Mouse (Mus musculus): ENCODE data around the gene Skor1. TPM values are rescaled to one million over a fixed set of nuclear protein-coding genes. Genes with fewer than 3 reads are reported as not detected.

Skor1 gene
- polyA plus RNA-seq, 1 experiment from 2014 or later = not detected

- Histone ChIP-seq H3K36me3 (ENCODE audit: control insufficient read depth, insufficient read depth) (no peaks in the 10 kb centered on the region), H3K4me2 (ENCODE audit: low read depth, low read length) (peak overlapping the region; percentile 57), H3K27me3 (ENCODE audit: control insufficient read depth, insufficient read depth, low read depth, low read length) (0 out of 2 replicates have a peak, but pooled peaks cover 6% of the 10 kb centered on the region), H3K4me3 (ENCODE audit: low read depth, low read length) (peak overlapping the region; percentile 57), H3K4me1 (ENCODE audit: control insufficient read depth, low read depth, low read length) (no peaks in the 10 kb centered on the region; the same call in 1 of the 2 replicates), H3K9me3 (replicated peaks; ENCODE audit: control insufficient read depth, low read length) (no peaks in the 10 kb centered on the region; the same call in 1 of the 2 replicates), H3K9ac (ENCODE audit: low read depth, low read length) (peak overlapping the region; percentile 31; the same call in 1 of the 2 replicates), H3K27ac (ENCODE audit: low read length) (peak overlapping the region; percentile 76)
- ATAC-seq (ENCODE audit: low read depth) = peak; percentile 88
- 2% methylated on average over 34 of the region's 34 CpGs for WGBS (ENCODE audit: insufficient replicate concordance)
These were observed 39.6 kb downstream of the Skor1 start for GRCm38 (mm10) chr9:63109020-63109781.

- H3K4me3 ChIP-seq (ENCODE audit: low read depth, low read length) = peak overlapping the region; percentile 57
- H3K27me3 ChIP-seq (ENCODE audit: control insufficient read depth, insufficient read depth, low read depth, low read length) = 0 out of 2 replicates have a peak, but pooled peaks cover 6% of the 10 kb centered on the region
- no peak; the same call in 1 of the 2 replicates for ATAC-seq (ENCODE audit: low read depth)
- H3K27ac ChIP-seq (ENCODE audit: low read length) = peak overlapping the region; percentile 76
- WGBS (ENCODE audit: insufficient replicate concordance) = 43% methylated on average over 4 of the region's 4 CpGs
- peak overlapping the region; percentile 2; the same call in 1 of the 2 replicates for H3K9ac ChIP-seq (ENCODE audit: low read depth, low read length)
- H3K4me1 ChIP-seq (ENCODE audit: control insufficient read depth, low read depth, low read length) = no peaks in the 10 kb centered on the region; the same call in 1 of the 2 replicates
- no peaks in the 10 kb centered on the region for H3K36me3 ChIP-seq (ENCODE audit: control insufficient read depth, insufficient read depth)
- peak overlapping the region; percentile 57 for H3K4me2 ChIP-seq (ENCODE audit: low read depth, low read length)
- no peaks in the 10 kb centered on the region; the same call in 1 of the 2 replicates for H3K9me3 ChIP-seq (replicated peaks; ENCODE audit: control insufficient read depth, low read length)
These were observed 40.2 kb downstream of the Skor1 start for GRCm38 (mm10) chr9:63108580-63108979.

GRCm38 (mm10) chr9:63100660-63101059, 48.1 kb downstream of the Skor1 start:
- H3K4me3 ChIP-seq (ENCODE audit: low read depth, low read length) = no peak overlapping the region
- no peaks in the 10 kb centered on the region for H3K9me3 ChIP-seq (replicated peaks; ENCODE audit: control insufficient read depth, low read length)
- no peak overlapping the region for H3K4me2 ChIP-seq (ENCODE audit: low read depth, low read length)
- no peaks in the 10 kb centered on the region for H3K27me3 ChIP-seq (ENCODE audit: control insufficient read depth, insufficient read depth, low read depth, low read length)
- WGBS (ENCODE audit: insufficient replicate concordance) = 61% methylated on average over 5 of the region's 5 CpGs
- no peak overlapping the region for H3K9ac ChIP-seq (ENCODE audit: low read depth, low read length)
- H3K36me3 ChIP-seq (ENCODE audit: control insufficient read depth, insufficient read depth) = no peaks in the 10 kb centered on the region
- H3K4me1 ChIP-seq (ENCODE audit: control insufficient read depth, low read depth, low read length) = no peaks in the 10 kb centered on the region
- no peak for ATAC-seq (ENCODE audit: low read depth)
- H3K27ac ChIP-seq (ENCODE audit: low read length) = no peak overlapping the region

GRCm38 (mm10) chr9:63099876-63100275, 48.9 kb downstream of the Skor1 start:
- Histone ChIP-seq H3K27ac (ENCODE audit: low read length) (no peak overlapping the region), H3K9me3 (replicated peaks; ENCODE audit: control insufficient read depth, low read length) (no peaks in the 10 kb centered on the region), H3K27me3 (ENCODE audit: control insufficient read depth, insufficient read depth, low read depth, low read length) (no peaks in the 10 kb centered on the region), H3K4me3 (ENCODE audit: low read depth, low read length) (no peak overlapping the region), H3K4me1 (ENCODE audit: control insufficient read depth, low read depth, low read length) (no peaks in the 10 kb centered on the region), H3K36me3 (ENCODE audit: control insufficient read depth, insufficient read depth) (no peaks in the 10 kb centered on the region), H3K9ac (ENCODE audit: low read depth, low read length) (no peak overlapping the region), H3K4me2 (ENCODE audit: low read depth, low read length) (no peak overlapping the region)
- no peak for ATAC-seq (ENCODE audit: low read depth)

GRCm38 (mm10) chr9:63099344-63099743, 49.4 kb downstream of the Skor1 start:
- H3K4me2 ChIP-seq (ENCODE audit: low read depth, low read length) = no peak overlapping the region
- H3K4me3 ChIP-seq (ENCODE audit: low read depth, low read length) = no peak overlapping the region
- no peaks in the 10 kb centered on the region for H3K36me3 ChIP-seq (ENCODE audit: control insufficient read depth, insufficient read depth)
- WGBS (ENCODE audit: insufficient replicate concordance) = 65% methylated on average over 4 of the region's 4 CpGs
- no peak overlapping the region for H3K27ac ChIP-seq (ENCODE audit: low read length)
- H3K4me1 ChIP-seq (ENCODE audit: control insufficient read depth, low read depth, low read length) = no peaks in the 10 kb centered on the region
- H3K9me3 ChIP-seq (replicated peaks; ENCODE audit: control insufficient read depth, low read length) = no peaks in the 10 kb centered on the region
- no peak overlapping the region for H3K9ac ChIP-seq (ENCODE audit: low read depth, low read length)
- H3K27me3 ChIP-seq (ENCODE audit: control insufficient read depth, insufficient read depth, low read depth, low read length) = no peaks in the 10 kb centered on the region
- no peak for ATAC-seq (ENCODE audit: low read depth)

- no peak overlapping the region for H3K27ac ChIP-seq (ENCODE audit: low read length)
- H3K4me3 ChIP-seq (ENCODE audit: low read depth, low read length) = no peak overlapping the region
- no peaks in the 10 kb centered on the region for H3K9me3 ChIP-seq (replicated peaks; ENCODE audit: control insufficient read depth, low read length)
- H3K36me3 ChIP-seq (ENCODE audit: control insufficient read depth, insufficient read depth) = no peaks in the 10 kb centered on the region
- H3K9ac ChIP-seq (ENCODE audit: low read depth, low read length) = no peak overlapping the region
- 61% methylated on average over 4 of the region's 4 CpGs for WGBS (ENCODE audit: insufficient replicate concordance)
- no peaks in the 10 kb centered on the region for H3K4me1 ChIP-seq (ENCODE audit: control insufficient read depth, low read depth, low read length)
- H3K4me2 ChIP-seq (ENCODE audit: low read depth, low read length) = no peak overlapping the region
- no peaks in the 10 kb centered on the region for H3K27me3 ChIP-seq (ENCODE audit: control insufficient read depth, insufficient read depth, low read depth, low read length)
- ATAC-seq (ENCODE audit: low read depth) = peak; percentile 70; the same call in 1 of the 2 replicates
These were observed 49.9 kb downstream of the Skor1 start for GRCm38 (mm10) chr9:63098887-63099286.

- Histone ChIP-seq H3K9ac (ENCODE audit: low read depth, low read length) (no peak overlapping the region), H3K36me3 (ENCODE audit: control insufficient read depth, insufficient read depth) (no peaks in the 10 kb centered on the region), H3K9me3 (replicated peaks; ENCODE audit: control insufficient read depth, low read length) (no peaks in the 10 kb centered on the region), H3K27me3 (ENCODE audit: control insufficient read depth, insufficient read depth, low read depth, low read length) (no peaks in the 10 kb centered on the region), H3K4me1 (ENCODE audit: control insufficient read depth, low read depth, low read length) (no peaks in the 10 kb centered on the region; the same call in 1 of the 2 replicates), H3K4me3 (ENCODE audit: low read depth, low read length) (no peak overlapping the region), H3K4me2 (ENCODE audit: low read depth, low read length) (no peak overlapping the region), H3K27ac (ENCODE audit: low read length) (no peak overlapping the region)
- WGBS (ENCODE audit: insufficient replicate concordance) = 50% methylated on average over 1 of the region's 1 CpGs
- no peak for ATAC-seq (ENCODE audit: low read depth)
These were observed 51.6 kb downstream of the Skor1 start for GRCm38 (mm10) chr9:63097204-63097603.

- H3K4me1 ChIP-seq (ENCODE audit: control insufficient read depth, low read depth, low read length) = no peaks in the 10 kb centered on the region; the same call in 1 of the 2 replicates
- H3K27ac ChIP-seq (ENCODE audit: low read length) = no peak overlapping the region
- H3K4me3 ChIP-seq (ENCODE audit: low read depth, low read length) = no peak overlapping the region
- 67% methylated on average over 1 of the region's 1 CpGs for WGBS (ENCODE audit: insufficient replicate concordance)
- ATAC-seq (ENCODE audit: low read depth) = no peak
- no peaks in the 10 kb centered on the region for H3K9me3 ChIP-seq (replicated peaks; ENCODE audit: control insufficient read depth, low read length)
- H3K27me3 ChIP-seq (ENCODE audit: control insufficient read depth, insufficient read depth, low read depth, low read length) = no peaks in the 10 kb centered on the region
- H3K36me3 ChIP-seq (ENCODE audit: control insufficient read depth, insufficient read depth) = no peaks in the 10 kb centered on the region
- no peak overlapping the region for H3K9ac ChIP-seq (ENCODE audit: low read depth, low read length)
- H3K4me2 ChIP-seq (ENCODE audit: low read depth, low read length) = no peak overlapping the region
These were observed 54.7 kb downstream of the Skor1 start for GRCm38 (mm10) chr9:63094030-63094429.

- Histone ChIP-seq H3K9ac (ENCODE audit: low read depth, low read length) (no peak overlapping the region), H3K27me3 (ENCODE audit: control insufficient read depth, insufficient read depth, low read depth, low read length) (no peaks in the 10 kb centered on the region), H3K4me2 (ENCODE audit: low read depth, low read length) (peak overlapping the region; percentile 46), H3K36me3 (ENCODE audit: control insufficient read depth, insufficient read depth) (no peaks in the 10 kb centered on the region), H3K4me3 (ENCODE audit: low read depth, low read length) (no peak overlapping the region; the same call in 1 of the 2 replicates), H3K9me3 (replicated peaks; ENCODE audit: control insufficient read depth, low read length) (no peaks in the 10 kb centered on the region), H3K4me1 (ENCODE audit: control insufficient read depth, low read depth, low read length) (no peaks in the 10 kb centered on the region; the same call in 1 of the 2 replicates), H3K27ac (ENCODE audit: low read length) (no peak overlapping the region; the same call in 1 of the 2 replicates)
- 15% methylated on average over 6 of the region's 6 CpGs for WGBS (ENCODE audit: insufficient replicate concordance)
- ATAC-seq (ENCODE audit: low read depth) = no peak
These were observed 56.2 kb downstream of the Skor1 start for GRCm38 (mm10) chr9:63092567-63092966.
